Mouse (Mus musculus) heart, embryonic 14.5 days (tissue): ENCODE results near the gene Vsnl1. TPM values are rescaled to one million over a fixed set of nuclear protein-coding genes. Genes with fewer than 3 reads are reported as not detected.

ENCODE experiments used
- ATAC-seq: fragments of 200-750 bp; cut with Nextera tagmentation; 2 replicates; pipeline ENCODE4 v1.8.0; 2017; ENCODE audit warnings: low read depth, moderate TSS enrichment; ENCODE audit not compliant: insufficient number of reproducible peaks, insufficient read depth, low FRiP score
- H3K27ac ChIP-seq, 2 experiments: fragments of 200-500 bp in 1 of 2; fragments of 300-500 bp in 1 of 2; sonication (generic) in 1 of 2; replicated peaks in 1 of 2; 2 replicates each; pipeline ENCODE4 v1.5.1; 2012 to 2014; ENCODE audit warnings: low read depth in 2 of 2, low read length in 2 of 2, control low read depth in 1 of 2, mild to moderate bottlenecking in 1 of 2, mixed read lengths in 1 of 2; ENCODE audit not compliant: control insufficient read depth in 1 of 2, insufficient read depth in 1 of 2
- H3K27me3 ChIP-seq: fragments of 300-500 bp; sonication (generic); 2 replicates; pipeline ENCODE4 v1.6.1; 2014; ENCODE audit warnings: mild to moderate bottlenecking, low read length, control low read depth; ENCODE audit not compliant: control insufficient read depth, insufficient read depth
- H3K36me3 ChIP-seq: fragments of 300-500 bp; sonication (generic); 2 replicates; pipeline ENCODE4 v1.6.1; 2014; ENCODE audit warnings: mild to moderate bottlenecking, control low read depth, low read length, mixed read lengths; ENCODE audit not compliant: control insufficient read depth, insufficient read depth
- H3K4me1 ChIP-seq, 2 experiments: fragments of 200-500 bp in 1 of 2; fragments of 300-500 bp in 1 of 2; sonication (generic) in 1 of 2; 2 replicates each; pipeline ENCODE4 v1.6.1; 2012 to 2014; ENCODE audit warnings: low read length in 2 of 2, control low read depth in 1 of 2, mixed read lengths in 1 of 2; ENCODE audit not compliant: control insufficient read depth in 2 of 2, insufficient read depth in 2 of 2
- H3K4me2 ChIP-seq: fragments of 300-500 bp; sonication (generic); 2 replicates; pipeline ENCODE4 v1.6.1; 2014; ENCODE audit warnings: mild to moderate bottlenecking, low read length
- H3K4me3 ChIP-seq, 2 experiments: fragments of 200-500 bp in 1 of 2; fragments of 300-500 bp in 1 of 2; sonication (generic) in 1 of 2; 2 replicates each; pipeline ENCODE4 v1.5.1; 2012 to 2014; ENCODE audit warnings: low read length in 2 of 2, mild to moderate bottlenecking in 2 of 2, control low read depth in 1 of 2, low read depth in 1 of 2, moderate library complexity in 1 of 2; ENCODE audit not compliant: control insufficient read depth in 1 of 2, insufficient read depth in 1 of 2
- H3K9ac ChIP-seq: fragments of 300-500 bp; sonication (generic); 2 replicates; pipeline ENCODE4 v1.6.1; 2014; ENCODE audit warnings: mild to moderate bottlenecking, low read length
- H3K9me3 ChIP-seq: fragments of 300-500 bp; sonication (generic); 2 replicates; pipeline ENCODE4 v1.6.1; 2016; ENCODE audit warnings: low read length, control low read depth; ENCODE audit not compliant: control insufficient read depth
- WGBS: fragments of 180-500 bp; shearing (Covaris S2); extraction: QIAGEN DNeasy Blood & Tissue Kit; methylation state at CpG from one replicate; pipeline ENCODE4 v1.1.7; 2014; 5-methylcytosine and 5-hydroxymethylcytosine counted together
- polyA plus RNA-seq: library from polyadenylated mRNA; unstranded; fragments of >200 nt; fragmentation: Nextera tagmentation; extraction: Ambion mirVana; gene quantifications from 2 replicates; pipeline ENCODE4 v1.2.1, GENCODE M21; 2014

Vsnl1 gene
- polyA plus RNA-seq, 1 experiment from 2014 or later, result 31.9 TPM

GRCm38 (mm10) chr12:11311106-11311505, 125.3 kb downstream of the Vsnl1 start:
- Histone ChIP-seq H3K36me3 (peaks cover 83% of the 10 kb centered on the region), H3K4me3 (no peak overlapping the region), H3K4me1 (no peaks in the 10 kb centered on the region), H3K4me2 (no peak overlapping the region), H3K27me3 (no peaks in the 10 kb centered on the region), H3K27ac (no peak overlapping the region), H3K9me3 (no peaks in the 10 kb centered on the region), H3K9ac (no peak overlapping the region)
- ATAC-seq, result no peak
- 98% methylated on average over 2 of the region's 2 CpGs for WGBS

- H3K27ac ChIP-seq, result no peak overlapping the region
- H3K4me2 ChIP-seq, result no peak overlapping the region
- H3K4me1 ChIP-seq, result no peaks in the 10 kb centered on the region
- peaks cover 88% of the 10 kb centered on the region for H3K36me3 ChIP-seq
- H3K4me3 ChIP-seq, result no peak overlapping the region
- 80% methylated on average over 8 of the region's 8 CpGs for WGBS
- no peak overlapping the region for H3K9ac ChIP-seq
- H3K9me3 ChIP-seq, result no peaks in the 10 kb centered on the region
- ATAC-seq, result no peak
- H3K27me3 ChIP-seq, result no peaks in the 10 kb centered on the region
These were observed 129.4 kb downstream of the Vsnl1 start for GRCm38 (mm10) chr12:11306753-11307645.

GRCm38 (mm10) chr12:11300858-11301257, 135.6 kb downstream of the Vsnl1 start:
- Histone ChIP-seq H3K36me3 (peaks cover 88% of the 10 kb centered on the region), H3K9ac (no peak overlapping the region), H3K4me2 (no peak overlapping the region), H3K27me3 (no peaks in the 10 kb centered on the region), H3K4me1 (no peaks in the 10 kb centered on the region), H3K4me3 (no peak overlapping the region), H3K9me3 (no peaks in the 10 kb centered on the region), H3K27ac (no peak overlapping the region)
- 98% methylated on average over 1 of the region's 1 CpGs for WGBS
- no peak for ATAC-seq

- no peak overlapping the region for H3K9ac ChIP-seq
- no peak overlapping the region for H3K4me2 ChIP-seq
- H3K9me3 ChIP-seq, result no peaks in the 10 kb centered on the region
- H3K27ac ChIP-seq, result no peak overlapping the region
- H3K27me3 ChIP-seq, result no peaks in the 10 kb centered on the region
- no peak overlapping the region for H3K4me3 ChIP-seq
- 94% methylated on average over 2 of the region's 2 CpGs for WGBS
- no peaks in the 10 kb centered on the region for H3K4me1 ChIP-seq
- H3K36me3 ChIP-seq, result peaks cover 88% of the 10 kb centered on the region
- ATAC-seq, result no peak
These were observed 150.0 kb downstream of the Vsnl1 start for GRCm38 (mm10) chr12:11286382-11286781.

GRCm38 (mm10) chr12:11281584-11281983, 154.8 kb downstream of the Vsnl1 start:
- Histone ChIP-seq H3K4me1 (no peaks in the 10 kb centered on the region), H3K36me3 (peaks cover 85% of the 10 kb centered on the region), H3K27me3 (no peaks in the 10 kb centered on the region), H3K4me2 (no peak overlapping the region), H3K4me3 (no peak overlapping the region), H3K9ac (no peak overlapping the region), H3K9me3 (no peaks in the 10 kb centered on the region), H3K27ac (no peak overlapping the region)
- no peak for ATAC-seq
- WGBS, result 96% methylated on average over 2 of the region's 2 CpGs

GRCm38 (mm10) chr12:11279886-11280285, 156.5 kb downstream of the Vsnl1 start:
- H3K4me3 ChIP-seq, result no peak overlapping the region
- peaks cover 75% of the 10 kb centered on the region for H3K36me3 ChIP-seq
- H3K27ac ChIP-seq, result no peak overlapping the region
- no peak for ATAC-seq
- H3K9me3 ChIP-seq, result no peaks in the 10 kb centered on the region
- H3K4me2 ChIP-seq, result no peak overlapping the region
- WGBS, result 92% methylated on average over 3 of the region's 3 CpGs
- H3K9ac ChIP-seq, result no peak overlapping the region
- no peaks in the 10 kb centered on the region; a peak in 1 of 4 replicates for H3K4me1 ChIP-seq
- H3K27me3 ChIP-seq, result no peaks in the 10 kb centered on the region

- Histone ChIP-seq H3K27ac (no peak overlapping the region), H3K27me3 (no peaks in the 10 kb centered on the region), H3K36me3 (peaks cover 81% of the 10 kb centered on the region), H3K9me3 (no peaks in the 10 kb centered on the region), H3K4me1 (no peaks in the 10 kb centered on the region; a peak in 1 of 4 replicates), H3K4me2 (no peak overlapping the region), H3K4me3 (no peak overlapping the region), H3K9ac (no peak overlapping the region)
- WGBS, result 92% methylated on average over 6 of the region's 6 CpGs
- ATAC-seq, result no peak
These were observed 159.2 kb downstream of the Vsnl1 start for GRCm38 (mm10) chr12:11277207-11277606.
